Mouse (Mus musculus): Measurements from ENCODE around the gene Sult4a1. TPM values are rescaled to one million over a fixed set of nuclear protein-coding genes. Genes with fewer than 3 reads are reported as not detected.
"Not testable (repeated sequence)": the region's sequence is repeated elsewhere in the genome, so short reads cannot be mapped to it uniquely, and the experiment has no call there.

Gene Sult4a1
- total RNA-seq, 2 experiments from 2014 or later, result 315 to 350 TPM

DNA sequence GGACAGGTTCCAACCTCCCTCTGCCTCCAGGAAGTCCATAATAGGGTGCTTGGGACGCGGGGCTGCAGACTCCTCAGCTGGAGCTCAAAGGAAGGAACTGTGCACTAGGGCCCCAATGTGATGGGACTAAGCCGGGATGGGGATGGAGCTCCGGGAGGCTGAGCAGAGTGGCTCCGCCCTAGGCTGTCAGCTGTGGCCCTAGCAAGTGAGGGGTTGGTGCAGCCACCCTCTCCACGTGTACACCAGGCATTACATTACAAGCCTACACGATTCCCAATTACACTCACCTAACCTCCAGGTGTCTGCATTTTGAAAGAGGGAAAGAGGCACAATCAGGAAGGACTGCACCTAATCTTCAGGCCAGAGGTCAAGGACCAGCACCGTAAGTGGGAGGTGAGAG lies 17.5 kb upstream of the Sult4a1 start, which contains the start of gene Pnpla5:
Gene Pnpla5, minus strand, starts transcription at position 101 of the 400 bp plus-strand sequence.
- no peak within 1 kb of the TSS for H3K27ac ChIP-seq
- no peak for TF ChIP-seq CTCF (conservative IDR thresholded peaks at IDR 0.05)
- DNase-seq (ENCODE audit: low spot score in 2 of 2), result no peak
- H3K4me3 ChIP-seq, result no peak within 1 kb of the TSS

DNA sequence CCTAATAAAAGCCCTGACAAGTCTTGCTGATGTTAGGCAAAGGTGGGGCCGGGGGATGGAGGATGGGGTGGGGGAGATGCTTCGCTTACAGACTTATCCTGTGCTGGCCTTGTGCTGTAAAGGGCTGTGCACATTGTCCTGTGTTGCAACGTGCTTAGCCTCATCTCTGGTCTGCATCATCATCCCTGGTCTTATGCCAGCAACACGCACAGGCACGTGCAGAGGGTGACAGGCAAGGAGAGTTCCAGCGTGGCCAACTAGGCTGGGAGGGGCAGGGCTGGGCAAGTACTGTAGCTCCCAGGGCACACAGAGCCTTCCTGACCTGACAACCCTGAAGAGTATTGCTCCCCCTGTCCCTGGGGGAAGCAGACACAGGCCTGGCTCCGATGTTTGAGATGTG lies 15.5 kb upstream of the Sult4a1 start:
- no peak for TF ChIP-seq CTCF (conservative IDR thresholded peaks at IDR 0.05)
- Histone ChIP-seq H3K4me3 (no peak overlapping the region), H3K27ac (no peak overlapping the region)
- no peak for DNase-seq (ENCODE audit: low spot score in 2 of 2)

DNA sequence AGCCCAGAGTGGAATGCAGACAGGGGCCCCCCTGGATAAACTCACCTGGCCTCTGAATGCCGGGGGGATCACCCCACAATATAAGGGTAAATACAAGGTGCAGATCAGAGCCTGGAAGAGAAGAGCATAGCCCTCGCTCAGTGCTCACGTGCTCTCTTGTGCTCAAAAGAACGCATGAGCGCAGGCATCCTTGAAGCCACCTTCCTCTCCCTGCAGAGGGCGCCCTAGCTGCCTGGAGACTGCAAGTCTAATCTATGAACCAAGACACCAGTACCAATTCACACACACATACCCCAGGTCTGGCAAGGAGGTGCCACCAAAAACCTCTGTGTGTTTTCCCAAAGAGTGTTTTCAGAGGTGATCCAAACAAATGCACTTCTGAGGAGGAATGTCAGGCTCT lies 15.1 kb upstream of the Sult4a1 start:
- Histone ChIP-seq H3K4me3 (no peak overlapping the region), H3K27ac (no peak overlapping the region)
- peak; percentile 73 for TF ChIP-seq CTCF (conservative IDR thresholded peaks at IDR 0.05)
- peak in 1 of 2 experiments; percentile 41 for DNase-seq (ENCODE audit: low spot score in 2 of 2)

GRCm38 (mm10) chr15:84116466-84116865 lies 10.9 kb upstream of the Sult4a1 start:
- no peak for DNase-seq (ENCODE audit: low spot score in 2 of 2)
- H3K4me3 ChIP-seq, result no peak overlapping the region
- TF ChIP-seq CTCF (conservative IDR thresholded peaks at IDR 0.05), result no peak

GRCm38 (mm10) chr15:84115727-84116126 lies 10.2 kb upstream of the Sult4a1 start:
- H3K4me3 ChIP-seq, result no peak overlapping the region
- TF ChIP-seq CTCF (conservative IDR thresholded peaks at IDR 0.05), result peak; percentile 70
- H3K27ac ChIP-seq, result no peak overlapping the region
- no peak for DNase-seq (ENCODE audit: low spot score in 2 of 2)

More at GRCm38 (mm10) chr15:84116466-84116865, 10.9 kb upstream of the Sult4a1 start:
- H3K27ac ChIP-seq, result no peak overlapping the region

DNA sequence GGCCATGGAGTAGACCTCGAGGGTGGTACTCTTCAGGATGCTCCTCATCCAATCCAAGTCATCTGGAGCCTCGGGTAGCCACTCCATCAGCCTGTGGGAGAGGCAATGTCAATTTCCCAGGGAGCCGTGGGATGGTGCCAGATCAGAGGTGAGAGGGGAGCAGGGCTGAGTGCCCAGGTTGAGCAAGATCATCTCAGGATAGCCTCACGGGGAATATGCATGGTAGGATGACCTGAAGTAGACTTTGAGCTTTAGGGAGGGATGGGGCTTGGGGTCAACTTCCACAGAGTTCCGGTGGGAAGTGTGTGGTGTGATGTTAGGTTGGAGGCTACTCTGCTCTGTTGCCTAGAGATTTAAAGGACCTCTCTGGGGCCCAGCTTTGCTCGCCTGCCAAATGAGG lies 8.3 kb upstream of the Sult4a1 start:
- no peak for TF ChIP-seq CTCF (conservative IDR thresholded peaks at IDR 0.05)
- Histone ChIP-seq H3K27ac (no peak overlapping the region), H3K4me3 (no peak overlapping the region)
- DNase-seq (ENCODE audit: low spot score in 2 of 2), result no peak

- H3K4me3 ChIP-seq, result no peak overlapping the region
- no peak for TF ChIP-seq CTCF (conservative IDR thresholded peaks at IDR 0.05)
- DNase-seq (ENCODE audit: low spot score in 2 of 2), result no peak
- H3K27ac ChIP-seq, result no peak overlapping the region
Measured at GRCm38 (mm10) chr15:84108899-84109298, 3.3 kb upstream of the Sult4a1 start.

GRCm38 (mm10) chr15:84105924-84106500 lies 458 bp upstream of the Sult4a1 start:
- TF ChIP-seq CTCF (conservative IDR thresholded peaks at IDR 0.05), result no peak
- Histone ChIP-seq H3K4me3 (peak overlapping the region; percentile 85), H3K27ac (peak overlapping the region; percentile 95)
- DNase-seq (ENCODE audit: low spot score in 2 of 2), result no peak

GRCm38 (mm10) chr15:84104626-84105025 lies 928 bp downstream of the Sult4a1 start:
- TF ChIP-seq CTCF (conservative IDR thresholded peaks at IDR 0.05), result no peak
- peak overlapping the region; percentile 95; the same call in 1 of the 2 replicates for H3K27ac ChIP-seq

DNA sequence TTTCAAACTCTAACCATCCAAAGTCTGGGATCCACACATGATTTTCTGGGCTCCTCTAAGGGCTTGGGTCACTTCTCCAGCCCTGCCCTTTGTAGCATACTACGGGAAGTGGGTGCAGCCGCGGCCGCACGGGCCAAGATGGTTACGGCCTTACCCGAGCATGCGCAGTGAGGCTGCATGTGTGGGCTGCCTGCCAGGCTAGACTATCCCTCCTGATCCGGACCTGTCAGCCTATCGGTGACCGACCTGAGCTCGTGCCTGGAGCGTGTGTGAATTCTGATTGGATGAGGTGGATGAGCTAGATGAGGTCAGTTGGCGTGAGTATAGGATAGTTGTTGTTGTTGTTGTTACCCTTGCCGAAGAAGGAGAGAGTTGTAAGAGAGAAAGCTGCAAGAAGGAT lies 8.0 kb downstream of the Sult4a1 start:
- H3K4me3 ChIP-seq; DNase-seq (ENCODE audit: low spot score in 2 of 2); H3K27ac ChIP-seq: not testable (repeated sequence)

More at GRCm38 (mm10) chr15:84104626-84105025, 928 bp downstream of the Sult4a1 start:
- peak overlapping the region; percentile 85 for H3K4me3 ChIP-seq
- DNase-seq (ENCODE audit: low spot score in 2 of 2), result no peak

- TF ChIP-seq CTCF (conservative IDR thresholded peaks at IDR 0.05), result no peak
- no peak overlapping the region; the same call in 1 of the 2 replicates for H3K27ac ChIP-seq
- no peak for DNase-seq (ENCODE audit: low spot score in 2 of 2)
- H3K4me3 ChIP-seq, result no peak overlapping the region
Measured at GRCm38 (mm10) chr15:84096051-84096450, 9.5 kb downstream of the Sult4a1 start.

- no peak overlapping the region; the same call in 1 of the 2 replicates for H3K27ac ChIP-seq
- DNase-seq (ENCODE audit: low spot score in 2 of 2), result no peak
- no peak for TF ChIP-seq CTCF (conservative IDR thresholded peaks at IDR 0.05)
- no peak overlapping the region for H3K4me3 ChIP-seq
Measured at GRCm38 (mm10) chr15:84094921-84095320, 10.6 kb downstream of the Sult4a1 start.

DNA sequence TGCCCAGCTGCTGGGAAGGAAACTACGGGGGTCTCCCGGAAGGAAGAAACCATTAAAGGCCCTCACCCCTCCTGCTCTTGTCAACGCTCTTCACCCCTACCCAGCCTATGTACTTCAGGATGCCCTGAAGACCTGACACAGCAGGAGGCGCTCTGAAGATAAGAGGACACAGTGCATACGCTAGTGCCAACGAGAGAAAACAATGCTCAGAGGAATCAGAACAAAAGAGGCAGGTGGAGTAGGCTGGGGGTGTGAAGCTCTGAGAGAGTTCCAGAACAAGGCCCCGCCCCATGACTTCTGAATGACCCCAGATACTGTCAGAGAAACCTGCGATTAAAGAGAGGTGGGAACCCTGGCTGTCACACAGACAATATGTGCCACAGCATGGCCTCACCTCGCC lies 18.8 kb downstream of the Sult4a1 start:
- no peak overlapping the region for H3K4me3 ChIP-seq
- TF ChIP-seq CTCF (conservative IDR thresholded peaks at IDR 0.05), result no peak
- no peak overlapping the region for H3K27ac ChIP-seq
- DNase-seq (ENCODE audit: low spot score in 2 of 2), result no peak

DNA sequence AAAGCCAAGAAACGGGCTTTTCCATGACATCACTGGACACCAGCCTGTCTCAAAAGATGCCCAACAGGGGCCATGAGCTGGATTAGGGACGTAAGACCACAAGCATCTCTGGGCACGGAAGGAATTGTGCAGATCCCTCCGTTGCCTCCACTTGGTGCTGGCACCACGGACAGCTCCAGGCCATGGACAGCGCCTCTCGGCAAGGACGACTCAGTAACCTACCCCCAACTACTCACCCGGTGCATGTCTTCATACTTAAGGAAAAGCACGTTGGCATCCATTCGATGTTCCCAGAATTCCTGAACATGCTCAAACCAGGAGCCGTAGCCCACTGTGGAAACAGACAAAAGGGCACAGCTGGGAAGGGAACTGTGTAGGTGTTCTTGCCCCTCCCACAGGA lies 19.2 kb downstream of the Sult4a1 start:
- Histone ChIP-seq H3K27ac (no peak overlapping the region), H3K4me3 (no peak overlapping the region)
- TF ChIP-seq CTCF (conservative IDR thresholded peaks at IDR 0.05), result no peak
- no peak for DNase-seq (ENCODE audit: low spot score in 2 of 2)
